Mouse (Mus musculus): ENCODE measurements at regions not wholly inside any gene's neighbourhood (a gene's known extent, or its start where the extent isn't known, plus 50 kb on each side); places are given as distances from the start of the nearest gene placed in this dataset.
"Not testable (repeated sequence)": the region's sequence is repeated elsewhere in the genome, so short reads cannot be mapped to it uniquely, and the experiment has no call there.

DNA sequence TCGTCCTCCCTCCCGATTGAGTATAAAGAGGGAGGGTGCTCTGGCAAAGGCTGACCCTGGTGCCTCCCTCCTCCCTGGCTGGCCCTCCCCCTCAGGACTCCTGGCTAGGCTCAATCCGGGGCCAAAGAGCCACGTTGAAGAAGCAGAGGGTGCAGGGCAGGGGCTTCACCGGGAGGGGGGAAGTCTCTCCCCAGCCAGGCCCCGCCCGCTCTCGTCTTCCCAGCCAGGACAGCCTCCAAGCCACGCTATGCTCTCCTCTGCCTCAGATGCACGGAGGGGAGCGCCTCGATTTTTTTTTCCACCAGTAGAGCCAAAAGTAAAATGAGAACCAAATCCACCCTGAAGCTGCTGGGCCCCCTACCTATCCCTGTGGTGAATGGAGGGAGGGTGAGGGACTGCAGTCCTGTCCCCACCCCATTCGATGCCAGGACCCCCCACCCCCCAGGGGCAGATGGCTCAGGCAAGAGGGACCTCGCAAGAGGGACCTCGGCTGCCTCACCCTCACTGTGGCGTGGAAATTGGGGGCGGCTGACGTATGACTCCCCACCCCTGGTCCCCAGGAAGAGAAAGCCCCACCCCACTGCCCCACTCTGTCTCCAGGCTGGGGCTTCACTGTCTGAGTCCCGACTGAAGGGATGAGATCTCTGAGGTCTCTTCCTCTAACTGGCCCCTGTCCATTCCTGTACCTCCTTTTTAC, 53.2 kb upstream of the Col1a1 start:
- DNase-seq (ENCODE audit: low read depth), result no peak

DNA sequence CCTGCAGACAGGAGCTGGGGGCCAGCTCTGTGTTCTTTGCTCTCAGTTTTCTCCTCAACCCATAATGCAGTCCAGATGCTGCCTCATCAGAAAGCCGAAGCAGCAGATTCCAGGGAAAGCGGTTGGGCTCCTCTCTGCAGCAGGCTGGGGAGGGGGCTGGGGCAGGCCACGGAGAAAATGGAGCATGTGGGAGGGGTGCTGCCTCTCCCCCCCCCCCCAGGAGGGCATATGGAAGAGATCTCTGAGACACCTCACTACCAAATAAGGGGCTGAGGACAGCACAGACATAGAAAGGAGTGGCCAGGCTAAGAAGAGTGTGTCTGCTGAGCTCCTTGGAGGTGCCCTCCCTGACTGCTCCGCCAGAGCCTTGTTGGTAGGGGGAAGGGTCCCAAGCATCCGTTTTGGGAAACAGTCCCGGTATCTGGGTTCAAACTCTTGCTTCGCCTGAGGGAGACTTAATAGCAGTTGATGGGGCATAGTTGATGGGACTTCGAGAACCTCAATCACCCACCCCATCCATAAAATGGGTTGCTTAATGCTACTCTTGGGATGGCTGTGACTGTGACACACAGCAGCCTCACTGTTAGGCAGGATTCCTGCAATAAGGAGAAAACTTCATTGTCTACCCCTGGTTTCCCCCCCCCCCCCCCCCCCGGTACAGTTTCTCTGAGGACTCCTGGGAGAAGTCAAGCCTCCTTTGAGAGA, 53.9 kb upstream of the Col1a1 start:
- DNase-seq (ENCODE audit: low read depth), result peak; percentile 53

DNA sequence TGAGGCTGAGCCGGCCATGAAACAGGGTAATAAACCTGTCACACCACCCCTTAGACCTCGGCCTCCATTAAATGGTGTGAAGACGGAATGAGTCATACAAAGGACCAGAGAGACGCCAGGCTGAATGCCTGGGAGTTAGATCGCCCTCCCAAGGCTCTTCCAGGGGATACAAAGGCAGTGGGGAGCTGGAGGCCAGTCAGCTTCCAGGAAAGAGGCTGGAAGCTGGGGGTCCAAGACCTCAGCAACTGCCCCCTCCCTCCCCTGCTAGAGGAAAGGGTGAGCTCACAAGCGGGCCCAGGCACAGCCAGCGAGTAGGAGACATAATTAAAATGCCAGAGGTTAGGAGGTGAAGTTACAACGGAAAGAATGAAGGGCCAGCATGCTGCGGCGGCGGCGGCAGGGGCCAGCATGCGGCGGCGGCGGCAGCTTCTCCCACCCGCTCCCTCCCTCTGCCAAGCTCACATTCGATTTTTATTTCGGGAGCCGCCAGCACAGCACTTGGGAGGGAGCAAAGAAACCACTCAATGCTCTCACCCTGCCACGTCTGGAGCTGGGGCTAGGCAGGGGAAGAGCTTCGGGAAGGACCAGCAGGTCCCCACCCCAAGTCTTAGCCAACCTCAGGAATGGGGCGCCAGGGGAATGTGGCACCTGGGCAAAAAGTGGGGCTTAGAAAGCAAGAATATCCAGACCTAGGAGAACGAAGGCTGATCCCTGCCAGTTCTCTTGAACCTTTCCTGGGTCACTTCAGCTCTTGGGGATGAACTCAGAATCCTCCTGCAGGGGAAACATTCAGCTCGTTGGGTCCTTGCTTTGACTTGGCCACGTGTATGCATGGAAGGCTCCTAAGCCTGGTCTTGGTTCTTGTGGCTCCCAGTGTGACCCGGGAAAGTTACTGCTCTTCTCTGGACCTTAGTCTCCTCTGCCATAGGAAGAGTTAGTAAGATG, 54.9 kb upstream of the Col1a1 start:
- DNase-seq (ENCODE audit: low read depth), result peak; percentile 53

DNA sequence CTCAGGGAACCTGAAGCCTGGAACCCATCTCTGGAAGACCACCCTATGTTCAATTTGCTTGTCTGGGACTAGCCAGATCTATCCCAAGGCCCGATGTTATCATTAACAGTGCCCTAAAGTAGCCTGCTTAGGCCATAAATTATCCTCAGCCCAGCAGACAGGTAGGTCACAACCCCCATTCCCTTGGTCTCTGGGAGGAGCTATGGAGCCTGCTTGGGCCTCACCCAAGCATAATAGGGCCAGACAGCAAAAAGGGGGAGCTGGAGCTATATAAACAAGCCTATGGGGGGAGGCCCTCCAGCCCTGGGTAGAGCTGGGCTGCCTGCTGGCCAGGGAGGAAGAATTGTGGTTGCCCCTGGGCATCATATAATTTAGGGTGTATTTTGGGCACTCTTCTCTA, 59.3 kb upstream of the Col1a1 start:
- DNase-seq (ENCODE audit: low read depth), result no peak

DNA sequence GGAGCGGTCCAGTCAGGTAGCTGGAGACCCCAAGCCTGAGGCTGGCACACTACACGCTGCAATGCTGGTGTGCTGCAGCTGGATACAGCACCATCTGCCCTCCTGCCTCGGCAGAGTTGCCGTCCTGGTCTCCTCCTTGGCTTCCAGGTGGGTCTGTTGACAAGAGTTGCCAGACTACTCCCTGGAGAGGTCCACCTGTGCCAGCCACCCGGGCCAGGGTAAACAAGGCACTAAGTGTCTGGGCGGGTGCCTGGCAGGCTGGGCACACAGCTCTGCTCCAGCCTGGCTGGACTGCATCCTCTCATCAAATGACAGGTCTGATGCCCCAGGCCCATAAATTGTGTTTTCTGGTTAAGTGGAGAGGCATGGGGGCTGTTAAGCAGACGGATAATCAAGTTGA, 61.0 kb upstream of the Col1a1 start:
- DNase-seq (ENCODE audit: low read depth), result no peak

DNA sequence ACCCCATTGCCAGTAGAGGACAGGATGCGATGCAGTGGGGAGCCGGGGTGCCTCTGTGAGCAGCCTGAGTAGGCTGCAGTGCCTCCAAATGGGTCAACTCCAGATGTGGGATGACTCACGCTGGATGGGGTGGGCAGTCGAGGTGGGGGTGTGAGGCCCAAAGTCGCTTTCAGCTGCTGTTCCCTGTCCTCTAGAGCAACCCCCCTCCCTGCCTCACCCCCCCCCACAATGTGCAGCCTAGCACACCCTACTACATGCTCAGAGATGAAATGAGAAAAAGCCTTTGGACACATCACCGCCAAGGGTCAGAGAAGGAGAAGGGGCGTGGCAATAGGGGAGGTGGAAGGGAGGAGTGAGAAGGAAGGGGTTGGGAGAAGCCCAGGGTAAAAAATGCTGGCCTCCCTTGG, 61.9 kb upstream of the Col1a1 start:
- DNase-seq (ENCODE audit: low read depth), result peak; percentile 60

DNA sequence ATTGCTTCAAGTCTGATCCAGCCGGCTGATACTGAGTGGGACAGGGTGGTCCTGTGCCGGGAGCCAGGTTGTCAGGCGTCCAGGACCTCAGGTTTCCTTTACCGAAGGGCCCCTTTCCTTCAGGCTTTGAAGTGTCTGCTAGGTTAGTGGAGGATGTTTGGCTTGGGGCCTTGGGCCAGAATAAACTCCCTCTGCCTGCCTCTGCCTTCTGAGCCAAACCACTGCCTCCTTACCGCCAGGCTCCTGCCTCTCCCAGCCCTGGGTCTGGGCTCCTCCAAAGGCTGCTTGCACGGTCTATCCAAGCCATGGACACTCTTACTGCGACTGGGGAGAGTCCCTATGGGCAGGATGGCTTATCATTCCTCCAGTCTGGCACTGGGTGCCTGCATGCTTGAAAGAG, 62.3 kb upstream of the Col1a1 start:
- peak; percentile 71 for DNase-seq (ENCODE audit: low read depth)

DNA sequence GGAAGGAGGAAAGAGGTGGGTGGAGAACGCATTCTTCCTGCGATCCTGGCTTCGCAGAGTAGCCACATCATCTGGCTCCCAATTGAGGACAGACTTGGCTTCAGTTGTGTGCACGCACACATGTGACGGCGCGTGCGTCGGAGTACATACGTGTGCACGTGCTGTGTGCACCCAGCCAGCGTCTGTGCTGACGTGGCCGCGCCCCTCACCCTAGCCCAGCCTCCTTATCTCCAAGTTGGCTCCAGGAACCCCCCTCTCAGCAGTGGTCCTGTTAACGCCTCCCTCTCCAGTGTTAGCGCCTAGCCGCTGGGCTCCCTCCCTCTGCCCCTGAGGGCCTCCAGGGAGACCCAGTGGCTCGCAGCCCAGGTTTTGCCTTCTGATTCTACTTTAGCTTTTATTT, 63.1 kb upstream of the Col1a1 start:
- peak; percentile 82 for DNase-seq (ENCODE audit: low read depth)

DNA sequence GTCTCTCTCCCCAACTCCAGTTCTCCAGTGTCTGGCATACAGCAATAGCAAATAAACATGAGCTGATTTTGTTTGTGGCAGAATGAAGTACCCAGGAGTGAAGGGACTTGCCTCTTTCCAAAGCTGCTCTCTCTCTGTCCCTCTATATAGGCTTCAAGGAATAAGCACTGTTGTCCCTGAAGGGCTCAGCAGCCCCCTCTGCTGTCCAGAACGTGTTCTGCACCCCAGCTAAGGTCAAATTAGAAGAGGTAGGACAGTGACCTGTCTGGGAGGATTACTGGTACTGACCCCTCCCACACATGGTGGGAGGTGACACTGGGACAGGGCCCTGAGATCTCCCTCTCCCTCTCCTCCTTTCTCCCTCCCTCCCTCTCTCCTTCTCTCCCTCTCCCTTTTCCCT, 65.7 kb upstream of the Col1a1 start:
- no peak for DNase-seq (ENCODE audit: low read depth)

DNA sequence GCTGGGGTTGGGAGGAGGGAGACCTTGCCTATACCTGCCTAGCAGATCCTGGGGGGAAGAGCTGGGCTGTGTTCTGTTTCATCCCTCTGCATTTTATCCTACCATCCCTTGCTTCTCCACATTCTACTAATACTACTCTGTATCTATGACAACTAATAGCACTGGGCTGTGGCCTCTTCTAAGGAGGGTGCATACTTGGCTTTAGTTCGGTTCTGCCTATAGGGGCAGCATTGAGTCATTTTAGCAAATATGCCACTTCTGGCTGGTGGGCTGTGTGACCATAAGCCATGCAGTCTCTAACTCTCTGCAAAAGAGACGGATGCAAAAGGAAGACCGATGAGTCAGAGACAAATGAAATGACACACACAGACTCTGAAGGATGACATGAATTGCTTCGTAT, 66.2 kb upstream of the Col1a1 start:
- not testable (repeated sequence) for DNase-seq (ENCODE audit: low read depth)

DNA sequence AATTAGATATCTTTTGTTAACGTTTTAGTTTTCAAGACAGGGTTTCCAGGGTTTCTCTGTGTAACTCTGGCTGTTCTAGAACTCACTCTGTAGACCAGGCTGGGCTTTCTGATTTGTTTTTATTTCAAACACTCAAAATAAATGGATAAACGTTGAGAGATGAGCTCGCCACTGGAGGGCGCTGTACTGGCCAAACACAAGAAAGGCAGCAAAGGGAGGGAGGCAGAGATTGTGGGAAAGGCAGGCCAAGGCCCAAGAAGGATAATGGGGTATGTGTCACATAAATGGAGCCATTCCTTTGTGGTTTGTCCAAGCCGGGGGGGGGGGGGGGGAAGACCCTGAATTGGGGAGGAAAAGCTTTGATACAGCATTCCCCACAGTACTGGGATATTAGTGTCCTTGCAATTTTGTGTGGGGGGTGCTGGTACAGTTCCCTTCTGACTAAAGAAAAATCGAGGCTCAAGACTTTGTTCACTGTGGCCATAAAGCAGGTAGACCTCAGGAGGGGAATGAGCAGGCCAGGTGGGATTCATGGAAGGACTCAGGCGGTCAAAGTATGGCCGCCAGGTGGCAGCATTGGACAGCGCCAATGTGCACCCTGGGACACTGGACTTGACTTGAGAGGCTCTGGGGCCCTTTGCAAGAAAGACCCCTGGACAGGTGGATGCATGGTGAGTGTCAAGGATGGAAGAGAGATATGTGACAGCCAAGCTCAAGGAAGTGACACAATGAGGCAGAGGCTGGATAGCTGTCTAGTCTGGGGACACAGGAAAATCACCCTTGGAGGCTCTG, 69.7 kb upstream of the Col1a1 start:
- peak; percentile 40 for DNase-seq (ENCODE audit: low read depth)

DNA sequence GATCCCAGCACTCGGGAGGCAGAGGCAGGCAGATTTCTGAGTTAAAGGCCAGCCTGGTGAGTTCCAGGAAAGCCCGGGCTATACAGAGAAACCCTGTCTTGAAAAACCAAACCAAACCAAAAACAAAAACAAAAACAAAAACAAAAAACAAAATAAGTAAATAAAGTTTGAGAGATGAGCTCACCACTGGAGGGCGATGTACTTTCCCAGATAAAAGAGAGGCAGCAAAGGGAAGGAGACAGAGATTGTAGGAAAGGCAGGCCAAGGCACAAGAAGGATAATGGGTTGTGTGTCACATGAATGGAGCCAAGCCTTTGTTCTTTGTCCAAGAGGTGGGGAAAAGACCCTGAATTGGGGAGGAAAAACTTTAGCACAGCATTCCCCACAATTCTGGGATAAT, 67.6 kb upstream of the Tmem92 start:
- no peak for DNase-seq (ENCODE audit: low read depth)

DNA sequence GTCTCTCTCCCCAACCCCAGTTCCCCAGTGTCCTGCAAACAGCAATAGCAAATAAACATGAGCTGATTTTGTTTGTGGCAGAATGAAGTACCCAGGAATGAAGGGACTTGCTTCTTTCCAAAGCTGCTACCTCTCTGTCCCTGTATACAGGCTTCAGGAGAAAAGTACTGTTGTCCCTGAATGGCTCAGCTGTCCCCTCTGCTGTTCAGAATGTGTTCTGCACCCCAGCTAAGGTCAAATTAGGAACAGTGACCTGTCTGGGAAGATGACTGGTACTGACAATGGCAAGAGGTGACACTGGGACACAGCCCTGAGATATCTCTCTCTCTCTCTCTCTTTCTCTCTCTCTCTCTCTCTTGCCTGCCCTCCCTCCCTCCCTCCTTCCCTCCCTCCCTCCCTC, 56.6 kb upstream of the Tmem92 start:
- DNase-seq (ENCODE audit: low read depth), result no peak

DNA sequence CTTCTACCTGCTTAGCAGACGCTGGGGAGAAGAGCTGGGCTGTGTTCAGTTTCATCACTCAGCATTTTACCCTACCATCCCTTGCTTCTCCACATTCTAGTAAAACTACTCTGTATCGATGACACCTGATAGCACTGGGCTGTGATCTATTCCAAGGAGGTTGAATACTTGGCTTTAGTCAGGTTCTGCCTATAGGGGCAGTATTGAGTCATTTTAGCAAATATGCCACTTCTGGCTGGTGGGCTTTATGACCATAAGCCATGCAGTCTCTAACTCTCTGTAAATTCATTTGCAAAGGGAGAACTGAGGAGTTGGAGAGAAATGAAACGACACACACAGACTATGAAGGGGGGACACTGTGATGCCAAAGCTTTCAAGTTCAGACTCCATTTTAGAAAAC, 55.6 kb upstream of the Tmem92 start:
- no peak for DNase-seq (ENCODE audit: low read depth)

DNA sequence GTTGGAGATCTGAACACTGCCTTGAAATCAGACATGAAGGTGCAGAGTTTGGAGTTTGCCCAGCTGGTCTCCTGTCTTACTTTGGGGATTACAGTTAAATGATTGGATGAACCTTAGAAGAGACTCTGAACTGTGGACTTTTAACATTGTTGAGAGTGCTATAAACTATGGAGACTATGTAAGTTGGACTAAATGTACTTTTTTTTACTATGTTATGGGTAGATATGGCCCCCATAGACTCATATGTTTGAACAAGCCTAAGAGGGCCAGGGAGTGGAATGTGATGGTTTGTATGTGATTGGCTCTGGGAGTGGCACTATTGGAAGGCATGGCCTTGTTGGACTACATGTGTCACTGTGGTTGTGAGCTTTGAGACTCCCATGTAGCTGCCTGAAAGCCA, 53.8 kb upstream of the Tmem92 start:
- DNase-seq (ENCODE audit: low read depth), result no peak

DNA sequence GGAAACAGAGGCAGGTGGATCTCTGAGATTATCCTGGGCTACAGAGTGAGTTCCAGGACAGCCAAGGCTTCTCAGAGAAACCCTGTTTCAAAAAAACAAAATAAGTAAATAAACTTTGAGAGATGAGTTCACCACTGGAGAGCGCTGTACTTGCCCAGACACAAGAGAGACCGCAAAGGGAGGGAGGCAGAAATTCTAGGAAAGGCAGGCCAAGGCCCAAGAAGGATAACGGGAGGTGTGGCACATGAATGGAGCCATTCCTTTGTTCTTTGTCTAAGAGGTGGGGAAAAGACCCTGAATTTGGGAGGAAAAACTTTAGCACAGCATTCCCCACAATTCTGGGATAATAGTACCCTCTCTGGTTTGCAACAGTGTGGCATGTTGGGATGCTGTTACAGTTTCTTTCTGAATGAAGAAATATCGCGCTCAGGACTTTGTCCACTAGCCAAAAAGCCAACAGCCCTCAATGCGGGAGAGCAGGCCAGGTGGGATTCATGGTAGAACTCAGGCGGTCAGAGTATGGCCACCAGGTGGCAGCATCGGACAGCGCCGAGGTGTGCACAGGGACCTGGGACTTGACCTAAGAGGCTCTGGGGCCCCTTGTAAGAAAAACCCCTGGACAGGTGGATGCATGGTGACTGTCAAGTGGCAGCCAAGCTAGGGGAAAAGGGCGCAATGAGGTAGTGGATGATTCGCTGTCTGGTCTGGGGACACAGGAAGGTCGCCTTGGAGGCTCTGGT, 49.9 kb upstream of the Tmem92 start:
- peak; percentile 10 for DNase-seq (ENCODE audit: low read depth)
